Mouse (Mus musculus) cerebellum, adult 9-11 months (tissue): ENCODE measurements at regions not wholly inside any gene's neighbourhood (a gene's known extent, or its start where the extent isn't known, plus 50 kb on each side); places are given as distances from the start of the nearest gene placed in this dataset.

Source experiments
- DNase-seq: peaks from one replicate; pipeline ENCODE4 v3.0.0; 2022

DNA sequence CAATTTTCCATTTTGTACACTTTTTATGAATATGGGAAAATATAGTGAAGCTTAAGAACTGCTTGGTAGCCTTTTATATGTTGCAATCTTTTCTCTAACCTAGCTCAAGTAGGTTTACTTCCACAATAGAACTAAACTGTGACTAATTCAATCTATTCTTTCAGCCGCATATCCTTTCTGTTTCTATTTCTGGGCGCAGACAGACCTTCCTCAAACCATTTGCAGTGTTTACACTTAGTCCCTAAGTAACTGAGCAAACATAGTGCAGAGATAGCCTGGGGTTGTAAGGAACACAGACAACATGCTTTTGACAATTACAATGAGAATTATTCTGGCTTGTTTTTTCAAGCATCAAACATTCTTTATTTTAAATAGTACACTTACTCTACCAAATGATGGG is 3435.1 kb upstream of the Gm7489 start:
- DNase-seq = no peak

DNA sequence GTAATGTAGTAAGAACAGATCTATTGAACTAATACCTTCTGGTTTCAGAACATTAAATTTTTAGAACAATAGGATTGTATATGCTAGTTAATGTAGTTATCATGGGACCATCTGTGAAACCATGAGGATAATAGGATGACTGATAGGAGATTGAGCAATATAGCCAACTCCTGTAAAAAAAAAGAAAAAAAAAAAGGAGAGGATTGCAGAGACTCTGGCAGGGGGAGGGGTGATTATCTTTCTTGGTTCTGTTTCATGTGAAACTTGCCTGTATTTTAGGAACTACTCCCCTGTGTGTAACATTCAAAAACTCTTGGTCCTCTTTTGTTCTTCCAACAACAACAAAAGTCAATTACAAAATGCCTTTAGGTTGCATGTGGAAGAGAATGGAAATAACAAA is 3412.1 kb upstream of the Gm7489 start:
- DNase-seq = no peak

DNA sequence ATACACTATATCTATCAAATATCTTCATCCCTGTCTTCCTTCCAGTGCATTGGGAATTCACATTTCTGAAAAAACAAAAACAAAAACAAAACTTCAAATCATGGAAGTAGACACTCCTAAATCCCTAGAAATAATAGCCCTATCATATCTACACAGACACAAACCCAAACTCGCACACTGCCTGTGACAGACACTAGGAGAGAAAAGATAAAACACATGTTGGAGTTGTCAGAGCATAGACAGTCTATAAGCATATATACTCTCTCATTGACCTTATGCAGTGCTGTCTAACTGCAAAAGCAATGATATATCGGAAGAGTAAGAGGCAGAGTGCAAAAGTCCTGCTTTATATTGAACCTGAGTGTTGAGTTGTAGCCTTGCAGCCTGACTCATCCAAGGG is 3386.0 kb upstream of the Gm7489 start:
- DNase-seq = no peak

DNA sequence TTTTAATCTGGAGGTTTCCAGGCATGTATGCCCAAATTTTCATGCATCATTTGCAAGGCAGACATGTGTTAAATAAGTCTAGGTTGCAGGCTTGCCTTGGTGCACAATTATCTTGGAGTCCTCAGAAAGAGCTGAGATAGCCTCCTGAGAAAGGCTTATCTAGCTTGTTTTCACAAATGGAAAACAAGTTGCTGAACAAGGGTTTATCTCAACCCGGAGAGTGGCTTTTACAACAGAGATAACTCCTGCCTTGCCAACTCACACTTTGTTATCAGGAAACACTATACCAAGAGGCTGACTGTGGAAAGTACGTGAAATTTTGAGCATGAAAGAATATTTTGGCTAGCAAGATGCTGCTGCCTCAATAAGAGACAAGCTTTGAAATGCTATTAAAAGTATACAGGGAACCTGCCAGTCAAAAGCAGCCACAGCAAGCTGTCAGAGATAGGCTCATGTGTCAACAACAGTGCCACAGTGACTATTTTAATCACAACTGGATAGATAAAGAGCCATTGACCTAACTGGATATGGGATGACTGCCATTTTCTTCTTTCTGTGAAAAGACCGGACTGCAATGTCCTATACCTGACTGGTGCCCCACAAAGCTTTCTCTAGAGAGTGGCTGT is 3376.6 kb upstream of the Gm7489 start:
- DNase-seq = no peak

DNA sequence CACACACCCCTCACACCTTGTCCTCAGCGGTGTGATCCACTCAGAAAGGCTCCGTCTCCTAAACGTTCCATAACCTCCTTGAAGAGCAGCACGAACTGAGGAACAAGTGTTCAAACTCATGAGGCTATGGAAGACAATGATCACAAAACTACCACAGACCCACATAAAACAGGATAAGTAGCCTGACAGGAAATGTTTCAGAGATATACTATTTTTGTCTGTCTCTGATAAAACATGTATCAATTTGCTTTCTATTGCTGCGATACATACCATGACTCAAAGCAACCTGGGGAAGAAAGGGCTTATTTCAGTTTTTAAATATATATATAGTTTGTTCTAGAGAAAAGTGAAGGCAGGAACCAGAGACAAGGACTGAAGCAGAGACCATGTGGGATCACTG is 3371.7 kb upstream of the Gm7489 start:
- DNase-seq = no peak

DNA sequence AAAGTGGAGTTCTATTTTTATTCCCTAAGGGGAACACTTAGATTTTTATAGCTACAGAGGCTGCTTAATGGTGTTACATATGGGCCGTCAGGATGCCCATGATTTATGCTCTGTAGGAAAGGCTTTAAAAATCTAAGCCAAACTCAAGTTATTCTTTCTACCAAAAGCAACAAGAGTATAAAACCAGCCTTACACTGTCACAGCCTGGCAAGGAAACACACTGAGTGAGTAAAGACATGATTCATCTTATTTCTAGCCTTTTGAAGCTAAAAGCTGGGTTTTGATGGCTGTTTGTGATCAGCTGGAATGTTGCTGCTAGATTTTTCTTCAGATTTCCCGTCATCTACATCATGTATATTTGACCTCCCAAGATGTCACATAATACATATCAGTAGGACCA is 3359.9 kb upstream of the Gm7489 start:
- DNase-seq = no peak

DNA sequence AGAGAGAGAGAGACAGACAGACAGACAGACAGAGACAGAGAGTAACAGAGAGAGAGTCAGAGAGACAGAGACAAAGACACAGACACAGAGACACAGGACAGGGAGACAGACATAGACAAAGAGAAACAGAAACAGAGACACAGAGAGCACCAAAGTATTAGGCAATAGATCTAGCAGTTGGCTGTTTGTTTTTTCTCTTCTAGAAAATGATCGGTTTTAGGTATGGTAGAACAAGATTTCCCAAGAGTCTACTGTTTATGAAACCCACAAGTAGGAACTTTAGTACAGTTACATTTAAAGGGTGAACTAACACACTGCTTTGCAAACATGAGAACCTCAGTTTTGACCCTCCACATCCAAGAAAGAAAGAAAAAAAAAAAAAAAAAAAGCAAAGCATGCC is 3350.2 kb upstream of the Gm7489 start:
- no peak for DNase-seq

DNA sequence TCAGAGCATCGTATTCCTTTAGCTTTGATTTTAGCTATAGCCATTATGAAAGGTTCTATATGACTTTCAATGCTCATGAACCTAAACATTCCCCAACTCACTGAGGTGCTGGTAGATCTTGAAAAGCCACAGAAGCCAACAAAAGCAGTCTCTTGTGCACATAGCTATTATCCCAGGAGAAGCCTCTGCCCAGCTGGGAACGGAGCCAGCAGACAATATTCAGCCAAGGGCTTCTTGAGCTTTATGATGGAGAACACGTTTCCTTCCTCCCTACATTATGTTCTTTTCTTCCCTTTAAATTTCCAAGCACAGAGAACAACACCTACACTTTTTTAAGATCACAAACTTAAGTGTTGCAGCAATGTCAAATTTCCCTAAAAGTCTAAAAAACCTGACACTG is 3321.1 kb upstream of the Gm7489 start:
- no peak for DNase-seq

DNA sequence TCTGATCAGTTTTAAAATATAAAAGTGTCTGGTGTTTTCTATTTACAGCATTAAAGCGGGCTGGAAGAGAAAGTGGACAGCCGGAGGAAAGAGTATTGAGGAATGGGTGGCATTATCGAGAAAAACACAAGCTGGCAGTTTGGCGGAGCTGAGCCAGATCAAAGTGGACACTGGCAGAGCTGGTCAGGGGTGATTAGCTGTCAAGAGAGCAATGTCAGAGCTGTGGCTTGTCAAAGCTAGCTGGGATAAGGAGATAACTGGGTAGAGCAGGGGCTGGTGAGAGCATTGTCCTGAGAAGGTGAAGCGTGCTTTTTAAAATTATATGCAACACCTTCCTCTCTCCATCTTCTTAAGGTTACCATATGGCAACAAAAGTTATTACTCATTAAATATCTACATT is 3303.9 kb upstream of the Gm7489 start:
- no peak for DNase-seq

DNA sequence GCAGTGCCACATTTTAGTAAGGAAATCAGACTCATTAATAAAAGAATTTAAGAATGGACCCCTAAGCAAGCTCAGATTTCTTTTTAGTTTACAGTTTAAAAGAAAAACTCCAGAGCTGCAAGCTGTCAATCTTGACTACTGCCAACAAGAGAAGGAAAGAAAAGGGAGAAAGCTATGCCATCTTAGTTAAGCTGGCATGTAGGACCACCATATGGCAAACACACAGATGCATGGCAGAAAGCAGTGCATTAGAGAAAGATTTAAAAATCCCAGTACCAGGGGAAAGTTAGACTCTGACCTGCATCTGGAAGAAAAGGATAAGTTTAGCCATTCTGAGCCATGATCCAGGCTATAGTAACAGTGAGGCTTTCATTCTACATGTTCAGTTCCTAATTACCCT is 3300.8 kb upstream of the Gm7489 start:
- DNase-seq = no peak

DNA sequence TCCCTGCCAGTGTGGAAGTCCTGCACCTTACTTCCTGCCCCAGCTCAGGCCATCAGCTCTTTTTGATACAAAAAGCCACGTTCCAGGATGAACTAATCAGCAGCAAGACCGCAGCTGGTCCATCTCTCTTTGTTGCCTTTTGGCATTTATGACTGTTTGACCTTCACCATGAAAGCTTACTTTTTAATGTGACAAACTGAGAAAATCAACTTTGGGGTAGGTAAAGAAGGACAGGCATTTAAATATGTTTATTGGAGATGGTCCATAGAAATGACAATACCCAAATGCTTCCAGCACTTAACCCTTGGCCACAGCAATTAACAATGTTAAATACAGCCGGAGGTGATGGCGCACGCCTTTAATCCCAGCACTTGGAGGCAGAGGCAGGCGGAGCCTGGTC is 3299.2 kb upstream of the Gm7489 start:
- DNase-seq = no peak
